Mouse (Mus musculus) bone marrow, adult 2 months (tissue): ENCODE measurements around the gene Fgg. TPM values are rescaled to one million over a fixed set of nuclear protein-coding genes. Genes with fewer than 3 reads are reported as not detected.

Experiments used
- H3K27ac ChIP-seq: fragments of 200-500 bp; 2 replicates; pipeline ENCODE4 v1.5.1; 2012; ENCODE audit warnings: low read depth, mild to moderate bottlenecking, control low read depth, inconsistent platforms, low read length; ENCODE audit not compliant: control insufficient read depth, poor library complexity, insufficient read depth
- H3K4me1 ChIP-seq: fragments of 200-500 bp; 2 replicates; pipeline ENCODE4 v1.6.1; 2011; ENCODE audit warnings: low read length; ENCODE audit not compliant: control insufficient read depth, insufficient read depth
- H3K4me3 ChIP-seq: fragments of 200-500 bp; replicated peaks from 2 replicates; pipeline ENCODE3; 2011; ENCODE audit warnings: mild to moderate bottlenecking, low read depth, low read length, control low read depth; ENCODE audit not compliant: control insufficient read depth
- CTCF ChIP-seq: fragments of 200-500 bp; IDR thresholded peaks from 2 replicates; pipeline ENCODE4 v1.5.1; 2011; ENCODE audit warnings: low read length, control low read depth; ENCODE audit not compliant: control insufficient read depth, insufficient read depth
- POLR2A ChIP-seq: fragments of 200-500 bp; IDR thresholded peaks from 2 replicates; pipeline ENCODE4 v1.6.1; 2011; ENCODE audit warnings: low read depth, mild to moderate bottlenecking, control low read depth, low read length, borderline replicate concordance; ENCODE audit not compliant: control insufficient read depth
- WGBS: fragments of 180-500 bp; shearing (Covaris S2); methylation state at CpG from one replicate; pipeline ENCODE4 v1.1.7; 2018; 5-methylcytosine and 5-hydroxymethylcytosine counted together
- polyA plus RNA-seq: library from polyadenylated mRNA; stranded (reverse); fragments of >200 nt; gene quantifications from 2 replicates; pipeline ENCODE4 v1.2.4, GENCODE M21; 2011; ENCODE audit warnings: low replicate concordance; ENCODE audit not compliant: missing spikeins, insufficient read depth, insufficient read length

Fgg gene
- polyA plus RNA-seq, 1 experiment: 2.0 TPM

- Histone ChIP-seq H3K27ac (no peak overlapping the region), H3K4me3 (no peak overlapping the region), H3K4me1 (no peaks in the 10 kb centered on the region)
- WGBS: 84% methylated on average over 8 of the region's 8 CpGs
- TF ChIP-seq CTCF: no peak
- no peak for TF ChIP-seq POLR2A
These were observed 26.3 kb downstream of the Fgg start for GRCm38 (mm10) chr3:83033801-83034200.

GRCm38 (mm10) chr3:83038865-83039264 lies 31.3 kb downstream of the Fgg start:
- Histone ChIP-seq H3K27ac (no peak overlapping the region), H3K4me3 (no peak overlapping the region), H3K4me1 (no peaks in the 10 kb centered on the region)
- TF ChIP-seq CTCF (no peak), POLR2A (no peak)
- 83% methylated on average over 2 of the region's 2 CpGs for WGBS

GRCm38 (mm10) chr3:83039666-83040065 lies 32.1 kb downstream of the Fgg start:
- H3K4me1 ChIP-seq: no peaks in the 10 kb centered on the region
- no peak overlapping the region for H3K4me3 ChIP-seq
- no peak overlapping the region for H3K27ac ChIP-seq
- WGBS: 68% methylated on average over 4 of the region's 4 CpGs
- no peak for TF ChIP-seq POLR2A
- no peak for TF ChIP-seq CTCF

- TF ChIP-seq CTCF: no peak
- no peak for TF ChIP-seq POLR2A
- H3K4me3 ChIP-seq: no peak overlapping the region
- H3K4me1 ChIP-seq: no peaks in the 10 kb centered on the region
- 83% methylated on average over 5 of the region's 5 CpGs for WGBS
- no peak overlapping the region for H3K27ac ChIP-seq
These were observed 34.9 kb downstream of the Fgg start for GRCm38 (mm10) chr3:83042451-83042850.

GRCm38 (mm10) chr3:83046649-83047048 lies 39.1 kb downstream of the Fgg start:
- Histone ChIP-seq H3K4me1 (no peaks in the 10 kb centered on the region), H3K27ac (no peak overlapping the region), H3K4me3 (no peak overlapping the region)
- TF ChIP-seq POLR2A: no peak
- TF ChIP-seq CTCF: no peak
- 78% methylated on average over 11 of the region's 11 CpGs for WGBS

- WGBS: 81% methylated on average over 8 of the region's 8 CpGs
These were observed 42.2 kb downstream of the Fgg start, which contains the start of gene Fgb for GRCm38 (mm10) chr3:83049680-83050079. Gene Fgb, minus strand, starts transcription at chr3:83049863.

GRCm38 (mm10) chr3:83050661-83051060 lies 43.1 kb downstream of the Fgg start:
- no peak for TF ChIP-seq POLR2A
- no peak for TF ChIP-seq CTCF
- 78% methylated on average over 5 of the region's 5 CpGs for WGBS
- no peak overlapping the region for H3K27ac ChIP-seq

More at GRCm38 (mm10) chr3:83049680-83050079, 42.2 kb downstream of the Fgg start, which contains the start of gene Fgb:
- Histone ChIP-seq H3K4me1 (no peaks in the 10 kb centered on the region), H3K4me3 (no peak within 1 kb of the TSS), H3K27ac (no peak within 1 kb of the TSS)
- TF ChIP-seq POLR2A (no peak), CTCF (no peak)

GRCm38 (mm10) chr3:83052102-83052501 lies 44.6 kb downstream of the Fgg start:
- H3K4me3 ChIP-seq: no peak overlapping the region
- no peak for TF ChIP-seq POLR2A
- no peak for TF ChIP-seq CTCF
- H3K4me1 ChIP-seq: no peaks in the 10 kb centered on the region
- 67% methylated on average over 5 of the region's 5 CpGs for WGBS
- no peak overlapping the region for H3K27ac ChIP-seq

More at GRCm38 (mm10) chr3:83050661-83051060, 43.1 kb downstream of the Fgg start:
- no peaks in the 10 kb centered on the region for H3K4me1 ChIP-seq
- no peak overlapping the region for H3K4me3 ChIP-seq

GRCm38 (mm10) chr3:83053126-83053525 lies 45.6 kb downstream of the Fgg start:
- TF ChIP-seq POLR2A (no peak), CTCF (no peak)

More at GRCm38 (mm10) chr3:83053126-83053525, 45.6 kb downstream of the Fgg start:
- WGBS: 77% methylated on average over 7 of the region's 7 CpGs
- Histone ChIP-seq H3K4me1 (no peaks in the 10 kb centered on the region), H3K4me3 (no peak overlapping the region), H3K27ac (no peak overlapping the region)
